Mouse (Mus musculus): Measurements from ENCODE around the gene Phldb3. TPM values are rescaled to one million over a fixed set of nuclear protein-coding genes. Genes with fewer than 3 reads are reported as not detected.

The Phldb3 gene
- polyA plus RNA-seq, 1 experiment from 2014 or later = 0.35 TPM

- WGBS = 65% methylated on average over 13 of the region's 13 CpGs
- H3K9ac ChIP-seq = no peak overlapping the region
- no peaks in the 10 kb centered on the region for H3K4me1 ChIP-seq (replicated peaks)
- no peak for ATAC-seq
- H3K4me2 ChIP-seq (replicated peaks) = no peak overlapping the region
- peaks cover 3% of the 10 kb centered on the region; the same call in 1 of the 2 replicates for H3K36me3 ChIP-seq
- H3K9me3 ChIP-seq = no peaks in the 10 kb centered on the region
- H3K4me3 ChIP-seq (replicated peaks) = no peak overlapping the region
- no peak overlapping the region for H3K27ac ChIP-seq
- no peaks in the 10 kb centered on the region for H3K27me3 ChIP-seq (replicated peaks)
Measured at GRCm38 (mm10) chr7:24619671-24620397, 9.3 kb downstream of the Phldb3 start.

GRCm38 (mm10) chr7:24621193-24621592 lies 10.6 kb downstream of the Phldb3 start:
- ATAC-seq = no peak
- H3K4me2 ChIP-seq (replicated peaks) = no peak overlapping the region
- 88% methylated on average over 3 of the region's 3 CpGs for WGBS
- H3K27me3 ChIP-seq (replicated peaks) = no peaks in the 10 kb centered on the region
- no peaks in the 10 kb centered on the region for H3K4me1 ChIP-seq (replicated peaks)
- no peaks in the 10 kb centered on the region for H3K9me3 ChIP-seq
- H3K27ac ChIP-seq = no peak overlapping the region
- H3K36me3 ChIP-seq = peaks cover 3% of the 10 kb centered on the region; the same call in 1 of the 2 replicates
- no peak overlapping the region for H3K9ac ChIP-seq
- H3K4me3 ChIP-seq (replicated peaks) = no peak overlapping the region

- Histone ChIP-seq H3K4me2 (replicated peaks) (no peak overlapping the region), H3K36me3 (peaks cover 3% of the 10 kb centered on the region; the same call in 1 of the 2 replicates), H3K27me3 (replicated peaks) (no peaks in the 10 kb centered on the region), H3K9me3 (no peaks in the 10 kb centered on the region), H3K4me3 (replicated peaks) (no peak overlapping the region), H3K4me1 (replicated peaks) (no peaks in the 10 kb centered on the region), H3K27ac (no peak overlapping the region), H3K9ac (no peak overlapping the region)
- ATAC-seq = no peak
- 80% methylated on average over 6 of the region's 6 CpGs for WGBS
Measured at GRCm38 (mm10) chr7:24622967-24623366, 12.4 kb downstream of the Phldb3 start.

GRCm38 (mm10) chr7:24628685-24629610 lies 18.4 kb downstream of the Phldb3 start:
- Histone ChIP-seq H3K9ac (peak overlapping the region; percentile 45), H3K36me3 (no peaks in the 10 kb centered on the region), H3K27me3 (replicated peaks) (no peaks in the 10 kb centered on the region), H3K4me1 (replicated peaks) (peaks cover 14% of the 10 kb centered on the region), H3K27ac (peak overlapping the region; percentile 64), H3K9me3 (no peaks in the 10 kb centered on the region), H3K4me2 (replicated peaks) (peak overlapping the region; percentile 64), H3K4me3 (replicated peaks) (peak overlapping the region; percentile 16)
- WGBS = 7% methylated on average over 33 of the region's 33 CpGs
- ATAC-seq = peak; percentile 96

- 0 out of 2 replicates have a peak overlapping the region, but pooled peaks have one; percentile 64 for H3K4me2 ChIP-seq (replicated peaks)
- WGBS = 76% methylated on average over 4 of the region's 4 CpGs
- no peaks in the 10 kb centered on the region for H3K36me3 ChIP-seq
- no peak overlapping the region; the same call in 1 of the 2 replicates for H3K9ac ChIP-seq
- H3K27me3 ChIP-seq (replicated peaks) = no peaks in the 10 kb centered on the region
- peaks cover 14% of the 10 kb centered on the region for H3K4me1 ChIP-seq (replicated peaks)
- H3K9me3 ChIP-seq = no peaks in the 10 kb centered on the region
- H3K27ac ChIP-seq = 0 out of 2 replicates have a peak overlapping the region, but pooled peaks have one; percentile 64
- H3K4me3 ChIP-seq (replicated peaks) = no peak overlapping the region
- no peak for ATAC-seq
Measured at GRCm38 (mm10) chr7:24629672-24630071, 19.1 kb downstream of the Phldb3 start.

- Histone ChIP-seq H3K27me3 (replicated peaks) (no peaks in the 10 kb centered on the region), H3K4me2 (replicated peaks) (no peak overlapping the region), H3K4me1 (replicated peaks) (peaks cover 14% of the 10 kb centered on the region), H3K9me3 (no peaks in the 10 kb centered on the region), H3K4me3 (replicated peaks) (no peak overlapping the region), H3K9ac (no peak overlapping the region), H3K36me3 (no peaks in the 10 kb centered on the region), H3K27ac (no peak overlapping the region)
- no peak for ATAC-seq
- WGBS = 75% methylated on average over 10 of the region's 10 CpGs
Measured at GRCm38 (mm10) chr7:24630116-24630880, 19.7 kb downstream of the Phldb3 start.

GRCm38 (mm10) chr7:24636264-24636663 lies 25.7 kb downstream of the Phldb3 start, which contains the start of gene Lypd3:
Gene Lypd3, plus strand, starts transcription at chr7:24636550.
- Histone ChIP-seq H3K4me3 (replicated peaks) (peak within 1 kb of the TSS; percentile 40; the same call in 1 of the 2 replicates), H3K4me1 (replicated peaks) (peaks cover 13% of the 10 kb centered on the region; the same call in 1 of the 2 replicates), H3K27ac (no peak within 1 kb of the TSS), H3K27me3 (replicated peaks) (peaks cover 43% of the 10 kb centered on the region), H3K9me3 (no peaks in the 10 kb centered on the region), H3K36me3 (no peaks in the 10 kb centered on the region), H3K9ac (no peak within 1 kb of the TSS), H3K4me2 (replicated peaks) (peak within 1 kb of the TSS; percentile 85)
- 23% methylated on average over 15 of the region's 15 CpGs for WGBS
- ATAC-seq = 0 out of 2 replicates have a peak, but pooled peaks have one; percentile 35

- H3K27ac ChIP-seq = no peak overlapping the region
- H3K9ac ChIP-seq = no peak overlapping the region
- 3% methylated on average over 18 of the region's 18 CpGs for WGBS
- H3K27me3 ChIP-seq (replicated peaks) = peaks cover 46% of the 10 kb centered on the region
- peak overlapping the region; percentile 40; the same call in 1 of the 2 replicates for H3K4me3 ChIP-seq (replicated peaks)
- no peaks in the 10 kb centered on the region for H3K9me3 ChIP-seq
- H3K4me2 ChIP-seq (replicated peaks) = peak overlapping the region; percentile 85
- peaks cover 13% of the 10 kb centered on the region; the same call in 1 of the 2 replicates for H3K4me1 ChIP-seq (replicated peaks)
- ATAC-seq = 0 out of 2 replicates have a peak, but pooled peaks have one; percentile 21
- no peaks in the 10 kb centered on the region for H3K36me3 ChIP-seq
Measured at GRCm38 (mm10) chr7:24637046-24637445, 26.5 kb downstream of the Phldb3 start.

GRCm38 (mm10) chr7:24638026-24638856 lies 27.7 kb downstream of the Phldb3 start:
- Histone ChIP-seq H3K36me3 (no peaks in the 10 kb centered on the region), H3K9ac (peak overlapping the region; percentile 40), H3K4me2 (replicated peaks) (peak overlapping the region; percentile 85), H3K9me3 (no peaks in the 10 kb centered on the region), H3K4me3 (replicated peaks) (peak overlapping the region; percentile 40), H3K27me3 (replicated peaks) (peaks cover 46% of the 10 kb centered on the region), H3K27ac (no peak overlapping the region), H3K4me1 (replicated peaks) (peaks cover 13% of the 10 kb centered on the region; the same call in 1 of the 2 replicates)
- ATAC-seq = peak; percentile 58
- 2% methylated on average over 35 of the region's 35 CpGs for WGBS

- Histone ChIP-seq H3K4me2 (replicated peaks) (no peak overlapping the region), H3K36me3 (no peaks in the 10 kb centered on the region), H3K27ac (no peak overlapping the region), H3K27me3 (replicated peaks) (peaks cover 46% of the 10 kb centered on the region), H3K9ac (no peak overlapping the region), H3K9me3 (no peaks in the 10 kb centered on the region), H3K4me3 (replicated peaks) (no peak overlapping the region), H3K4me1 (replicated peaks) (peaks cover 13% of the 10 kb centered on the region; the same call in 1 of the 2 replicates)
- WGBS = 66% methylated on average over 13 of the region's 13 CpGs
- no peak for ATAC-seq
Measured at GRCm38 (mm10) chr7:24640450-24640849, 29.9 kb downstream of the Phldb3 start.

GRCm38 (mm10) chr7:24642491-24642890 lies 31.9 kb downstream of the Phldb3 start:
- H3K27ac ChIP-seq = no peak overlapping the region
- ATAC-seq = no peak
- H3K36me3 ChIP-seq = no peaks in the 10 kb centered on the region
- H3K4me1 ChIP-seq (replicated peaks) = peaks cover 7% of the 10 kb centered on the region; the same call in 1 of the 2 replicates
- H3K4me3 ChIP-seq (replicated peaks) = no peak overlapping the region
- H3K27me3 ChIP-seq (replicated peaks) = peaks cover 28% of the 10 kb centered on the region
- H3K4me2 ChIP-seq (replicated peaks) = no peak overlapping the region
- no peaks in the 10 kb centered on the region for H3K9me3 ChIP-seq
- no peak overlapping the region for H3K9ac ChIP-seq
- WGBS = 2% methylated on average over 9 of the region's 9 CpGs
